Mouse (Mus musculus) spleen, postnatal 36 days (tissue): ENCODE data around the gene Kif24.

ENCODE experiments used
- DNase-seq, 2 experiments: peaks; one replicate each; pipeline ENCODE4 v3.0.0; 2022; ENCODE audit warnings: low spot score in 2 of 2, mixed read lengths in 1 of 2

The Kif24 gene

GRCm38 (mm10) chr4:41347839-41348238 lies 116.8 kb downstream of the Kif24 start:
- DNase-seq, result no peak

- no peak for DNase-seq
Measured at GRCm38 (mm10) chr4:41346011-41346410, 118.7 kb downstream of the Kif24 start.

- no peak for DNase-seq
Measured at GRCm38 (mm10) chr4:41340912-41341550, 123.7 kb downstream of the Kif24 start.
